Mouse (Mus musculus) lung, embryonic 14.5 days (tissue): ENCODE measurements around the gene Colgalt1. TPM values are rescaled to one million over a fixed set of nuclear protein-coding genes. Genes with fewer than 3 reads are reported as not detected.

ENCODE experiments used
- ATAC-seq: fragments of 200-750 bp; cut with Nextera tagmentation; 2 replicates; pipeline ENCODE4 v1.8.0; 2017; ENCODE audit warnings: mild to moderate bottlenecking, moderate TSS enrichment, moderate library complexity; ENCODE audit not compliant: insufficient read depth
- DNase-seq: peaks from one replicate; pipeline ENCODE4 v3.0.0-alpha.2; 2015
- H3K27ac ChIP-seq: fragments of 300-500 bp; sonication (generic); 2 replicates; pipeline ENCODE4 v1.5.1; 2014; ENCODE audit warnings: low read depth, mild to moderate bottlenecking, moderate library complexity
- H3K27me3 ChIP-seq: fragments of 300-500 bp; sonication (generic); 2 replicates; pipeline ENCODE4 v1.6.1; 2014; ENCODE audit warnings: low read length, control low read depth; ENCODE audit not compliant: insufficient read depth
- H3K36me3 ChIP-seq: fragments of 300-500 bp; sonication (generic); 2 replicates; pipeline ENCODE4 v1.6.1; 2014; ENCODE audit warnings: control low read depth; ENCODE audit not compliant: insufficient read depth
- H3K4me1 ChIP-seq: fragments of 300-500 bp; sonication (generic); 2 replicates; pipeline ENCODE4 v1.6.1; 2014; ENCODE audit warnings: antibody characterized with exemption, control low read depth; ENCODE audit not compliant: insufficient read depth
- H3K4me2 ChIP-seq: fragments of 300-500 bp; sonication (generic); 2 replicates; pipeline ENCODE4 v1.6.1; 2014; ENCODE audit warnings: mild to moderate bottlenecking
- H3K4me3 ChIP-seq: fragments of 300-500 bp; sonication (generic); 2 replicates; pipeline ENCODE4 v1.5.1; 2014; ENCODE audit warnings: low read depth, low read length
- H3K9ac ChIP-seq: fragments of 300-500 bp; sonication (generic); 2 replicates; pipeline ENCODE4 v1.6.1; 2014
- H3K9me3 ChIP-seq: fragments of 300-500 bp; sonication (generic); 2 replicates; pipeline ENCODE4 v1.6.1; 2016; ENCODE audit warnings: low read depth, low read length, control low read depth
- CTCF ChIP-seq: IDR thresholded peaks from 2 replicates; pipeline ENCODE4 v1.5.1; 2016; ENCODE audit warnings: antibody characterized with exemption, low read depth
- WGBS: fragments of 180-500 bp; shearing (Covaris S2); extraction: QIAGEN DNeasy Blood & Tissue Kit; methylation state at CpG from one replicate; pipeline ENCODE4 v1.1.7; 2014; 5-methylcytosine and 5-hydroxymethylcytosine counted together
- microRNA-seq: library from miRNA; unstranded; fragments of <30 nt; microRNA quantifications from one replicate; pipeline ENCODE4, GENCODE M21; 2016; ENCODE audit warnings: borderline number of aligned reads
- polyA plus RNA-seq: library from polyadenylated mRNA; unstranded; fragments of >200 nt; fragmentation: Nextera tagmentation; extraction: Ambion mirVana; gene quantifications from 2 replicates; pipeline ENCODE4 v1.2.1, GENCODE M21; 2014

The Colgalt1 gene
- polyA plus RNA-seq, 1 experiment from 2014 or later, result 90.5 TPM

GRCm38 (mm10) chr8:71670198-71670597, 59.4 kb downstream of the Colgalt1 start:
- no peak for TF ChIP-seq CTCF
- Histone ChIP-seq H3K9ac (no peak overlapping the region), H3K27ac (no peak overlapping the region), H3K4me2 (peak overlapping the region; percentile 91), H3K9me3 (no peaks in the 10 kb centered on the region), H3K27me3 (0 out of 2 replicates have a peak, but pooled peaks cover 16% of the 10 kb centered on the region), H3K4me3 (peak overlapping the region; percentile 38), H3K36me3 (no peaks in the 10 kb centered on the region), H3K4me1 (peaks cover 3% of the 10 kb centered on the region; the same call in 1 of the 2 replicates)
- 8% methylated on average over 11 of the region's 12 CpGs for WGBS
- ATAC-seq, result no peak
- DNase-seq, result no peak

GRCm38 (mm10) chr8:71670621-71671548, 60.1 kb downstream of the Colgalt1 start:
- peak; percentile 48 for ATAC-seq
- Histone ChIP-seq H3K4me3 (peak overlapping the region; percentile 38), H3K4me2 (peak overlapping the region; percentile 91), H3K9me3 (no peaks in the 10 kb centered on the region), H3K4me1 (peaks cover 3% of the 10 kb centered on the region; the same call in 1 of the 2 replicates), H3K27ac (no peak overlapping the region), H3K27me3 (0 out of 2 replicates have a peak, but pooled peaks cover 16% of the 10 kb centered on the region), H3K9ac (no peak overlapping the region), H3K36me3 (no peaks in the 10 kb centered on the region)
- no peak for TF ChIP-seq CTCF
- WGBS, result under 1% methylated on average over 61 of the region's 64 CpGs
- peak; percentile 68 for DNase-seq

GRCm38 (mm10) chr8:71671549-71671965, 60.8 kb downstream of the Colgalt1 start, which contains the start of gene Unc13a:
TSS of gene Unc13a (minus strand) at chr8:71671757.
- ATAC-seq (peak; percentile 75), DNase-seq (peak; percentile 95)
- Histone ChIP-seq H3K4me2 (peak within 1 kb of the TSS; percentile 91), H3K4me3 (peak within 1 kb of the TSS; percentile 38), H3K27ac (no peak within 1 kb of the TSS), H3K4me1 (peaks cover 3% of the 10 kb centered on the region; the same call in 1 of the 2 replicates), H3K27me3 (0 out of 2 replicates have a peak, but pooled peaks cover 16% of the 10 kb centered on the region), H3K36me3 (no peaks in the 10 kb centered on the region), H3K9me3 (no peaks in the 10 kb centered on the region), H3K9ac (peak within 1 kb of the TSS; percentile 7; the same call in 1 of the 2 replicates)
- no peak for TF ChIP-seq CTCF
- WGBS, result under 1% methylated on average over 42 of the region's 42 CpGs

- WGBS, result 60% methylated on average over 6 of the region's 6 CpGs
- no peak overlapping the region for H3K27ac ChIP-seq
- no peak overlapping the region for H3K9ac ChIP-seq
- H3K4me1 ChIP-seq, result peaks cover 3% of the 10 kb centered on the region; the same call in 1 of the 2 replicates
- H3K9me3 ChIP-seq, result no peaks in the 10 kb centered on the region
- DNase-seq (no peak), ATAC-seq (no peak)
- H3K4me3 ChIP-seq, result no peak overlapping the region
- H3K4me2 ChIP-seq, result peak overlapping the region; percentile 91
- H3K27me3 ChIP-seq, result 0 out of 2 replicates have a peak, but pooled peaks cover 16% of the 10 kb centered on the region
- H3K36me3 ChIP-seq, result no peaks in the 10 kb centered on the region
- TF ChIP-seq CTCF, result no peak
Observed at GRCm38 (mm10) chr8:71672168-71672735, 61.5 kb downstream of the Colgalt1 start.

GRCm38 (mm10) chr8:71674071-71674470, 63.3 kb downstream of the Colgalt1 start:
- WGBS, result 52% methylated on average over 2 of the region's 2 CpGs
- no peaks in the 10 kb centered on the region for H3K9me3 ChIP-seq
- ATAC-seq (no peak), DNase-seq (no peak)
- H3K4me1 ChIP-seq, result no peaks in the 10 kb centered on the region
- no peak overlapping the region for H3K4me3 ChIP-seq
- H3K27ac ChIP-seq, result no peak overlapping the region
- no peak for TF ChIP-seq CTCF
- H3K9ac ChIP-seq, result no peak overlapping the region
- no peak overlapping the region for H3K4me2 ChIP-seq
- peaks cover 27% of the 10 kb centered on the region for H3K27me3 ChIP-seq
- H3K36me3 ChIP-seq, result no peaks in the 10 kb centered on the region

Small RNA genes within 50 kb of the gene (microRNA-seq; reads per million reads assigned to microRNA genes)
- gene Mir6769b, result not detected

Other genes with a start within 250 kb of the Colgalt1 start
- gene Use1, start 244.2 kb upstream of the Colgalt1 start, polyA plus RNA-seq, result 83.2 and 85.6 TPM in 2 replicates
- 4.0 and 5.0 TPM in 2 replicates for gene Ocel1, start 239.7 kb upstream of the Colgalt1 start, polyA plus RNA-seq
- 94.7 and 102 TPM in 2 replicates for gene Nr2f6, start 229.0 kb upstream of the Colgalt1 start, polyA plus RNA-seq
- gene Ushbp1, start 215.2 kb upstream of the Colgalt1 start, polyA plus RNA-seq, result 20.5 and 20.6 TPM in 2 replicates
- 108 and 114 TPM in 2 replicates for gene Babam1, start 214.1 kb upstream of the Colgalt1 start, polyA plus RNA-seq
- 32.2 and 38.0 TPM in 2 replicates for gene Ankle1, start 205.0 kb upstream of the Colgalt1 start, polyA plus RNA-seq
- 36.6 and 47.8 TPM in 2 replicates for gene Abhd8, start 147.3 kb upstream of the Colgalt1 start, polyA plus RNA-seq
- 134 and 135 TPM in 2 replicates for gene Mrpl34, start 146.0 kb upstream of the Colgalt1 start, polyA plus RNA-seq
- 101 and 111 TPM in 2 replicates for gene Dda1, start 141.8 kb upstream of the Colgalt1 start, polyA plus RNA-seq
- 2.4 and 3.1 TPM in 2 replicates for gene Ano8, start 125.0 kb upstream of the Colgalt1 start, polyA plus RNA-seq
- 7.6 and 9.6 TPM in 2 replicates for gene Gtpbp3, start 122.9 kb upstream of the Colgalt1 start, polyA plus RNA-seq
- 123 and 135 TPM in 2 replicates for gene Plvap, start 99.2 kb upstream of the Colgalt1 start, polyA plus RNA-seq
- 1.0 TPM in 2 replicates for gene Ccdc194, start 85.3 kb upstream of the Colgalt1 start, polyA plus RNA-seq
- gene Bst2, start 73.5 kb upstream of the Colgalt1 start, polyA plus RNA-seq, result 15.0 and 16.6 TPM in 2 replicates
- 89.3 and 106 TPM in 2 replicates for gene Mvb12a, start 68.1 kb upstream of the Colgalt1 start, polyA plus RNA-seq
- gene Tmem221, start 52.1 kb upstream of the Colgalt1 start, polyA plus RNA-seq, result 1.9 and 3.2 TPM in 2 replicates
- gene Nxnl1, start 44.4 kb upstream of the Colgalt1 start, polyA plus RNA-seq, result 0.07 TPM in 1 of 2 replicates, not detected in the other
- gene Slc27a1, start 42.1 kb upstream of the Colgalt1 start, polyA plus RNA-seq, result 18.5 and 19.9 TPM in 2 replicates
- gene Pgls, start 18.8 kb upstream of the Colgalt1 start, polyA plus RNA-seq, result 251 and 253 TPM in 2 replicates
- 2.4 and 4.6 TPM in 2 replicates for gene Fam129c, start 13.3 kb upstream of the Colgalt1 start, polyA plus RNA-seq
- 0.46 and 0.64 TPM in 2 replicates for gene Unc13a, start 60.8 kb downstream of the Colgalt1 start, polyA plus RNA-seq
- 7.2 and 7.8 TPM in 2 replicates for gene Jak3, start 65.3 kb downstream of the Colgalt1 start, polyA plus RNA-seq
- 0.87 and 1.0 TPM in 2 replicates for gene Insl3, start 78.2 kb downstream of the Colgalt1 start, polyA plus RNA-seq
- gene B3gnt3, start 90.8 kb downstream of the Colgalt1 start, polyA plus RNA-seq, result 2.1 and 2.3 TPM in 2 replicates
- gene Fcho1, start 114.7 kb downstream of the Colgalt1 start, polyA plus RNA-seq, result 3.9 and 4.5 TPM in 2 replicates